Mouse (Mus musculus): ENCODE measurements around the gene Gpcpd1. TPM values are rescaled to one million over a fixed set of nuclear protein-coding genes. Genes with fewer than 3 reads are reported as not detected.

The Gpcpd1 gene
- total RNA-seq, 4 experiments from 2014 or later = 207 to 271 (median 240) TPM

DNA sequence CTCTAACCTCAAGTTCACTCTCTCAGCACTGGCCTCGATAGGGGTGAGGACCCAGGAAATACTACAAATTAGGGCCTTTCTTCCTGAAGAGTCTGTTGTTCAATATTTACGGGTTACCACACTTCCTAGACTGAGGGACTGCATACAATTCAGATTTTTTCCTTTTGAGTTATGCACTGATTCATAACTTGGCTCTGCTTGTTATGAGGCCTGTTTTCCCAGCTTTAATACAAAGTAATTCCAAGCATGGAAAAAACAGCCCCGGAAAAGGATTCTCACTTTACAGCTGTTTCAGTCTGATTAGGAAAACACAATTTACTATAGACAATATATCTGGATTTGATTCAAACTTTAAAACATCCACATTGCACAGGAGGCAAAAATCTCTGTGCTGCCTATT, 1.5 kb downstream of the Gpcpd1 start:
- DNase-seq (ENCODE audit: low spot score in 2 of 2) = no peak

GRCm38 (mm10) chr2:132584191-132584590, 3.3 kb downstream of the Gpcpd1 start:
- no peak for DNase-seq (ENCODE audit: low spot score in 2 of 2)

- no peak for DNase-seq (ENCODE audit: low spot score in 2 of 2)
These were observed 4.4 kb downstream of the Gpcpd1 start for GRCm38 (mm10) chr2:132583126-132583525.

DNA sequence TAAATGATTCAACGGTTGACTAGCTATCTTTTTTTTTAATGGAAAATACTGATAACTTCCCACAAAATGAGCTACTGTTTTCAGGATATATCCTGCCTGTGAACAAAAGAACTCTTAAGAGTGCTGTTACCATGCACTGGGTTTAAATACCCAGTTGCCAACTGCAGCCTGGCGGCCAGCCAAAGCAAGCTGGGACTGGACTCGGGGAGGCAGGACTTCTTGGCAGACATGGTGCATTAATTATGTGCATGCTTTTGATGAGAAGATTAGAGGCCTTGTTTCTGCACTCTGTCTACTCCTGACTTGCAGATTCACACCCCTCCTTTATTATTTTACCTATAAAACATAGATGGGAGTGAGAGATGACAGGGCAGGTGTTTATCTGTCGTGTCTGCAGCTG, 5.3 kb downstream of the Gpcpd1 start:
- DNase-seq (ENCODE audit: low spot score in 2 of 2) = peak in 1 of 2 experiments; percentile 37

- no peak for DNase-seq (ENCODE audit: low spot score in 2 of 2)
These were observed 7.8 kb downstream of the Gpcpd1 start for GRCm38 (mm10) chr2:132579689-132580088.

DNA sequence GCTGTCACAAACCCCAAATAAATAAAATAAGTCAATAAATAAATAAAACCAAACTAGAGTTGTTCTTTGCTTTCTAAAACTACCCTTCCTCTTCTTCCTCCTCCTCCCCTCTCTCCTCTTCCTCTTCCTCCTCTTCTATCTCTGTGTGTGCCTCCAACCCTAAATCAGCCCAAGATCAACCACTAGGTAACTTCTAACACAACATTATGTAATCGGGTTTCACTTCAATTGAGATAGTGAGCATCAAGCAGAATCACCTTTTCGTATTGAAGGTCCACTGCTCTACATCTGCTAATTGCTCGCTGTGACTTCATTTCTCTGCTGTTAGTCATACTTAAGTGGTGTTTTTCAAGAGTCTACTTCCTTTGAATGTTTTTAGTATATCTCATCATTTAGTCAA, 8.8 kb downstream of the Gpcpd1 start:
- DNase-seq (ENCODE audit: low spot score in 2 of 2) = no peak

GRCm38 (mm10) chr2:132578059-132578458, 9.5 kb downstream of the Gpcpd1 start:
- peak; percentile 98 to 99 for DNase-seq (ENCODE audit: low spot score in 2 of 2)

DNA sequence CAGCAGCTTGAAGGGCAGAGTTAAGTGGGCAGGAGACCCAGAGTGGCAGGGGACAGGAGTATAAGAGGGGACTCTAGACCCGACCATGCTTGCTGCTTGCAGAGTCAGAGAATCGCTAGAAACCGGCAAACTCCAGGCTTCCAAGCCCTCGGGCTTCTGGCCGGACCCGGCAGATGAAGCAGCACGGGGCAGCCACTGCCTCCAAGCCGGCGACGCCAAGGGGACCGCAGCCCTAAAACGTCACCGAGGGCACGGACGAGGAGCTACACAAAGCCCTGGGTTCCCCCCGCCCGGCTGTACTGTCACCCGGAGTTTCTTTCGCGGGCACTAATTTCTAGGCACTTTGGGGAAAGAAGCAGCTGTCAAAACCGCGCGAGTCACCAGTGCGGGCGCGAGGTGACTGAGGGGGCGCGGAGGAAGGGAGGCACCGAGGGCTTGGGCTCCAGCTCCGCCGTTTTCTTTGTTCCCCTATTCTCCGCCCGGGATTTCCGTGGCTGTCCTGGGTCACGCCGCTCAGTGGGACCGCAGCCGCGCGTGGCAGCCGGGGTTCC, 10.0 kb downstream of the Gpcpd1 start:
- DNase-seq (ENCODE audit: low spot score in 2 of 2) = peak; percentile 34 to 49

- no peak for DNase-seq (ENCODE audit: low spot score in 2 of 2)
These were observed 10.9 kb downstream of the Gpcpd1 start for GRCm38 (mm10) chr2:132576522-132577135.

DNA sequence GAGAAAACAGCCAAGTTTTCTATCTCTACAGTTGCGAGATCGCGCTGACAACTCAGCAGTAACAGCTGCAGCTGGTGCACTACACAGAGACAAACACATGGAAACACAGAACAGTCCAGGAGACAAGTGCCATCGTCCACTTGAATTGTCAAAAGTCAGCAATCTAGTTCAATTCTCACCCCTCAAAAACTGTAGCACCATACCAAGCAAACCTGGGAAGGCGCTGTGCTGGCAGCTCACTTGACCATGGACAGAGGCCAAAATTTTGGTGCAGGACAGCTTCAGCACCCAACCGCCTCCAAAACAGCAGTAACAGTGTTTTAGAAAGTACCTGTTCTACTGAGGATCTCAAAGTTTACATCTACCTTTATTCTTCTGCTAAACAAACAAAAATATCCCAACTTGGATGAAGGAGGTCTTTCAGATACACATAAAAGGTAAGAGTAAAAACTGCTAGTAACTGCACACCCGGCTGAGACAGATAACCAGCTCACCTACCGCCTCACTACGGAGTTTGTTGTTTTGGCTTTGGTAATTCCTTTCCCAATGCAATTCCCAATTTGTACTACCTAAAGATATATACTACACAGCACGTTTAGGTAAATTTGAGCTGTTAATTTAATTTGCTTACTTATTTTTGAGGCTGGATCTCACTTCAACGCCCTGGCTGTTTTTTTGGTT, 11.6 kb downstream of the Gpcpd1 start:
- peak; percentile 59 to 66 for DNase-seq (ENCODE audit: low spot score in 2 of 2)

DNA sequence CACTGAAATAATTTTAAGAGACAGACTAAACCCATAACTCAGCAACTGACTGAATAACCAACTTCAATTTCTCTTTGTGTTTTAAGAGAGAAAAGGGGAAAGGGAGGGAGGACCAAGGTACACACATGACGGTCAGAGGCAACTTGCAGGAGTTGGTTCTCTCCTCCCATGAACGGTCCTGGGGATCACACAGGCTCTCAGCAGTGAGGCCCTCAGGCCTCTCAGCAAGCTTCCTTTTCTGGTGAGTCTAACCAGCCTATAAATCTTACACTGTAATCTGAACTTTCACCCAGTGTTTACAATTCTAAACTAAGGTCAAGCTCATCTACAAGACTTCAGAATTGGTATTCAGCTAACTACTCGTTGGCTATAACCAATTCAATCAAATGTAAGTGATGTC, 12.3 kb downstream of the Gpcpd1 start:
- no peak for DNase-seq (ENCODE audit: low spot score in 2 of 2)

GRCm38 (mm10) chr2:132573280-132573679, 14.2 kb downstream of the Gpcpd1 start:
- no peak for DNase-seq (ENCODE audit: low spot score in 2 of 2)

- no peak for DNase-seq (ENCODE audit: low spot score in 2 of 2)
These were observed 14.9 kb downstream of the Gpcpd1 start for GRCm38 (mm10) chr2:132572651-132573050.

GRCm38 (mm10) chr2:132571301-132571700, 16.2 kb downstream of the Gpcpd1 start:
- no peak for DNase-seq (ENCODE audit: low spot score in 2 of 2)

GRCm38 (mm10) chr2:132570869-132571268, 16.7 kb downstream of the Gpcpd1 start:
- no peak for DNase-seq (ENCODE audit: low spot score in 2 of 2)

GRCm38 (mm10) chr2:132569686-132570085, 17.8 kb downstream of the Gpcpd1 start:
- no peak for DNase-seq (ENCODE audit: low spot score in 2 of 2)

DNA sequence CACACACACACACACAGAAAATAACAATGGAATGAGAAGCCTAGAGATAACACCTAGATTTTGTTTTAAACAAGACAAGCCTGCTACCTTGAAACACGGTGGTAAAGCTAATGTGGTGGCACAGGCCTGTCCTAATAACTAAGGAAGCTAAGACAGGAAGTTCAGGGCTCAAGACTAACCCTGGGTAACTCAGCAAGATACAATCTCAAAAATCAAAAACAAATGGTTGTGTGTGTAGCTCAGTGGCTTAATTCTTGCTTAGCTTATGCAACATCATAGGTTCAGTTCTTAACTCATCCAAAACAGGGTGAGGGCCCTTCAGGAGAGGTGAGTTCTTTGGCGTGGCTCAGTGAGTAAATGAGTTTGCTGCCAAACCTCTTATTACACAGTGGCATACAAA, 20.1 kb downstream of the Gpcpd1 start:
- DNase-seq (ENCODE audit: low spot score in 2 of 2) = no peak

- no peak for DNase-seq (ENCODE audit: low spot score in 2 of 2)
These were observed 25.7 kb downstream of the Gpcpd1 start for GRCm38 (mm10) chr2:132561860-132562259.

GRCm38 (mm10) chr2:132527864-132528263, 59.7 kb downstream of the Gpcpd1 start:
- DNase-seq (ENCODE audit: low spot score in 2 of 2) = no peak

- DNase-seq (ENCODE audit: low spot score in 2 of 2) = peak in 1 of 2 experiments; percentile 24
These were observed 60.5 kb downstream of the Gpcpd1 start for GRCm38 (mm10) chr2:132526894-132527532.

GRCm38 (mm10) chr2:132526110-132526509, 61.4 kb downstream of the Gpcpd1 start:
- no peak for DNase-seq (ENCODE audit: low spot score in 2 of 2)
